Mouse (Mus musculus) midbrain, embryonic 12.5 days (tissue): ENCODE measurements around the gene Copz1. TPM values are rescaled to one million over a fixed set of nuclear protein-coding genes. Genes with fewer than 3 reads are reported as not detected.

Source experiments
- ATAC-seq: fragments of 200-750 bp; cut with Nextera tagmentation; 2 replicates; pipeline ENCODE4 v1.8.0; 2017; ENCODE audit warnings: low read depth, moderate TSS enrichment, moderate library complexity; ENCODE audit not compliant: low FRiP score
- H3K27ac ChIP-seq: fragments of 300-500 bp; sonication (generic); replicated peaks from 2 replicates; pipeline ENCODE4 v1.5.1; 2016; ENCODE audit warnings: mild to moderate bottlenecking
- H3K27me3 ChIP-seq: fragments of 300-500 bp; sonication (generic); 2 replicates; pipeline ENCODE4 v1.6.1; 2016; ENCODE audit warnings: mild to moderate bottlenecking
- H3K36me3 ChIP-seq: fragments of 300-500 bp; sonication (generic); 2 replicates; pipeline ENCODE4 v1.6.1; 2016
- H3K4me1 ChIP-seq: fragments of 300-500 bp; sonication (generic); 2 replicates; pipeline ENCODE4 v1.6.1; 2016
- H3K4me2 ChIP-seq: fragments of 300-500 bp; sonication (generic); replicated peaks from 2 replicates; pipeline ENCODE4 v1.6.1; 2016; ENCODE audit warnings: mild to moderate bottlenecking, moderate library complexity
- H3K4me3 ChIP-seq: fragments of 300-500 bp; sonication (generic); 2 replicates; pipeline ENCODE4 v1.5.1; 2016; ENCODE audit warnings: mild to moderate bottlenecking
- H3K9ac ChIP-seq: fragments of 300-500 bp; sonication (generic); replicated peaks from 2 replicates; pipeline ENCODE4 v1.6.1; 2016; ENCODE audit warnings: mild to moderate bottlenecking, moderate library complexity
- H3K9me3 ChIP-seq: fragments of 300-500 bp; sonication (generic); 2 replicates; pipeline ENCODE4 v1.6.1; 2016; ENCODE audit warnings: mild to moderate bottlenecking
- WGBS: fragments of 180-500 bp; shearing (Covaris S2); methylation state at CpG from one replicate; pipeline ENCODE4 v1.1.7; 2016; 5-methylcytosine and 5-hydroxymethylcytosine counted together
- polyA plus RNA-seq: library from polyadenylated mRNA; unstranded; fragments of >200 nt; fragmentation: Nextera tagmentation; extraction: Ambion mirVana; gene quantifications from 2 replicates; pipeline ENCODE4 v1.2.1, GENCODE M21; 2016

The Copz1 gene
- polyA plus RNA-seq, 1 experiment from 2014 or later = 235 TPM

DNA sequence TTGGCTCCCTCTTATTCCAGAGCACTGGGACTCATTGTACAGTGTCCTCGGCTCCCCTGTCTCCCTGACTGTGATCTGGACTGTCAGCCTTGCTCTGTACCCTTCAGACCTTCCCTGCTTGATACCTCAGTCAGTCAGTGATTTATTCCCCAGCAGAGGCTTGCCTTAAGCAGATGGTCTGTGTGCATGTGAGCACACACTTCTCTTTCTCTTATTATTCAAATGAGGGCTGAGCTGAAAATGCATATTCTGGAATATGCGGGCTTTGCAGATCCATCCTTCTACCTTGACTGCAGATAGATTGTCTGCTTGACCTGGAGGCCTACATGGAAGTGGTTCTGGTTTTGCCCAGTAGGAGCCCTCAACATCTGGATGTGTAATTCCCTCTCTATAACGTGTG lies 25.5 kb downstream of the Copz1 start:
- ATAC-seq = no peak
- peaks cover 79% of the 10 kb centered on the region for H3K4me1 ChIP-seq
- H3K27ac ChIP-seq = peak overlapping the region; percentile 97
- H3K9ac ChIP-seq = no peak overlapping the region
- H3K27me3 ChIP-seq = no peaks in the 10 kb centered on the region
- 59% methylated on average over 3 of the region's 3 CpGs for WGBS
- H3K4me2 ChIP-seq = no peak overlapping the region
- peaks cover 20% of the 10 kb centered on the region for H3K36me3 ChIP-seq
- no peaks in the 10 kb centered on the region for H3K9me3 ChIP-seq
- H3K4me3 ChIP-seq = no peak overlapping the region

GRCm38 (mm10) chr15:103298861-103299616 lies 26.5 kb downstream of the Copz1 start:
- Histone ChIP-seq H3K36me3 (peaks cover 11% of the 10 kb centered on the region), H3K9ac (peak overlapping the region; percentile 48; the same call in 1 of the 2 replicates), H3K27me3 (no peaks in the 10 kb centered on the region), H3K4me2 (peak overlapping the region; percentile 56), H3K27ac (peak overlapping the region; percentile 97), H3K9me3 (no peaks in the 10 kb centered on the region), H3K4me1 (peaks cover 89% of the 10 kb centered on the region), H3K4me3 (no peak overlapping the region)
- WGBS = 67% methylated on average over 5 of the region's 5 CpGs
- ATAC-seq = no peak

GRCm38 (mm10) chr15:103299644-103300043 lies 27.1 kb downstream of the Copz1 start:
- H3K4me2 ChIP-seq = peak overlapping the region; percentile 56
- H3K36me3 ChIP-seq = peaks cover 8% of the 10 kb centered on the region
- WGBS = 14% methylated on average over 8 of the region's 8 CpGs
- peak overlapping the region; percentile 35 for H3K4me3 ChIP-seq
- H3K9me3 ChIP-seq = no peaks in the 10 kb centered on the region
- ATAC-seq = no peak
- H3K27me3 ChIP-seq = no peaks in the 10 kb centered on the region
- H3K4me1 ChIP-seq = peaks cover 95% of the 10 kb centered on the region
- peak overlapping the region; percentile 97 for H3K27ac ChIP-seq
- H3K9ac ChIP-seq = peak overlapping the region; percentile 48

- peaks cover 8% of the 10 kb centered on the region; the same call in 1 of the 2 replicates for H3K36me3 ChIP-seq
- H3K4me3 ChIP-seq = peak overlapping the region; percentile 35
- no peaks in the 10 kb centered on the region for H3K27me3 ChIP-seq
- H3K9me3 ChIP-seq = no peaks in the 10 kb centered on the region
- H3K27ac ChIP-seq = peak overlapping the region; percentile 97
- peak overlapping the region; percentile 48 for H3K9ac ChIP-seq
- peak overlapping the region; percentile 56 for H3K4me2 ChIP-seq
- WGBS = 2% methylated on average over 18 of the region's 18 CpGs
- H3K4me1 ChIP-seq = peaks cover 97% of the 10 kb centered on the region
- peak; percentile 77 for ATAC-seq
Observed at GRCm38 (mm10) chr15:103300067-103300471, 27.6 kb downstream of the Copz1 start.

DNA sequence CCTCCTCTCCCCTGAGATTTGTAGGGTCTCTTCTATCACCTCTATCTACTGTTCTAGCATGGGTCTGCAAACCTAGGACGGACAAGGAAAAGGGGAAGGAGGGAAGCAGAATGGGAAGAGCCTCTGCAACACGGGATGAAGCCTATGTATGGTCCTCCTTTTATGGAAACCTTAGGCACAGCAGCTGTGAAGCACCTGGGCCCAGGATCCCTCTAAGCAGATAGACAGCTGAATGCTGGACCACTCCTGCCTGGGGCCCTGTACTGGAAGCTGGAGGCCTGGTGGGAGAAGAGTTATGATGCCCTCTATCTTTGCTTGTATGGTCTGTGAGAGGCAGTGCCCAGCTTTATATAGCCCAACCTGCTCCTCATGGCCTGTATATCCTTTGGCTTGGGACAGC lies 28.0 kb downstream of the Copz1 start:
- Histone ChIP-seq H3K9ac (peak overlapping the region; percentile 48), H3K4me2 (peak overlapping the region; percentile 56), H3K27ac (peak overlapping the region; percentile 97), H3K9me3 (no peaks in the 10 kb centered on the region), H3K4me3 (peak overlapping the region; percentile 35), H3K4me1 (peaks cover 95% of the 10 kb centered on the region), H3K27me3 (no peaks in the 10 kb centered on the region), H3K36me3 (peaks cover 8% of the 10 kb centered on the region; the same call in 1 of the 2 replicates)
- peak; percentile 1; the same call in 1 of the 2 replicates for ATAC-seq
- WGBS = 0% methylated on average over 2 of the region's 2 CpGs

GRCm38 (mm10) chr15:103301046-103301445 lies 28.5 kb downstream of the Copz1 start:
- 19% methylated on average over 2 of the region's 2 CpGs for WGBS
- Histone ChIP-seq H3K4me3 (no peak overlapping the region), H3K9ac (peak overlapping the region; percentile 48), H3K27me3 (no peaks in the 10 kb centered on the region), H3K4me2 (peak overlapping the region; percentile 56), H3K27ac (peak overlapping the region; percentile 97), H3K4me1 (peaks cover 95% of the 10 kb centered on the region), H3K9me3 (no peaks in the 10 kb centered on the region), H3K36me3 (peaks cover 4% of the 10 kb centered on the region; the same call in 1 of the 2 replicates)
- no peak for ATAC-seq

GRCm38 (mm10) chr15:103301547-103302340 lies 29.2 kb downstream of the Copz1 start:
- ATAC-seq = no peak
- Histone ChIP-seq H3K9me3 (no peaks in the 10 kb centered on the region), H3K4me1 (peaks cover 91% of the 10 kb centered on the region), H3K27ac (peak overlapping the region; percentile 97), H3K4me3 (no peak overlapping the region), H3K4me2 (peak overlapping the region; percentile 56; the same call in 1 of the 2 replicates), H3K9ac (peak overlapping the region; percentile 48), H3K27me3 (no peaks in the 10 kb centered on the region), H3K36me3 (peaks cover 4% of the 10 kb centered on the region; the same call in 1 of the 2 replicates)
- WGBS = 34% methylated on average over 4 of the region's 5 CpGs

DNA sequence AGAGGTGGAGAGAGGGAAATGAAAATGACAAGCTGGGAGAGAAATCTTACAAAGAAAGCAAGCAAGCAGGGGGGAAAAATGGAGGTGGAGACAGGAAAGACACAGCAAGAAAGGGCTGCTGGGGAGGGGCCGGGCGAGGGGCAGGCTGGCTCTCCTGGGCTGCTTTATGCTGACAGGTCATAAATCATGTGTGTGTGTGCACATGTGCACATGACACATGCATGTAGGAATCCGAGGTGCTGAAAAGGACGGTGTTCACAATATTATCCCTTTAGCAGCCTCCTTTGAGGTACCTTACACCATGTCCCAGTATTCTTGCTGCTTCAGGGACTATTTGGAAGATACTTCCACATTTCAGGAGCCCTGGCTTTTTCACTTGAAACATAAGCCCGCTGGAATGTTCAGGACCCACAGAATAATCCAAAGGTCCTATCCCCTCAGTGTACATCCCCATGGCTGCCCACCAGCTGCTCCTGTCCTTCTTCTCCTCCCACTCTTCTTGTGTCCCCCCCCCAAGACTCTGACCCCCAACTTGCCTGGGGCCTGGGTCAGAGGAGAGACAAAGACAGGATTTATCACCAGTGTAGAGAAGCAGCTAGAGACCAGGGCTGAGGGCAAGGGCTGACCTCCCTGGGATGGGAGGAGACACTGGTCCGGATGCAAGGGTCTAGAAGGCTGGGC lies 30.0 kb downstream of the Copz1 start:
- H3K36me3 ChIP-seq = peaks cover 4% of the 10 kb centered on the region; the same call in 1 of the 2 replicates
- ATAC-seq = no peak
- peak overlapping the region; percentile 48; the same call in 1 of the 2 replicates for H3K9ac ChIP-seq
- no peaks in the 10 kb centered on the region for H3K27me3 ChIP-seq
- no peak overlapping the region for H3K4me3 ChIP-seq
- no peaks in the 10 kb centered on the region for H3K9me3 ChIP-seq
- H3K4me2 ChIP-seq = no peak overlapping the region
- H3K27ac ChIP-seq = peak overlapping the region; percentile 97
- peaks cover 87% of the 10 kb centered on the region for H3K4me1 ChIP-seq
- 37% methylated on average over 6 of the region's 6 CpGs for WGBS

DNA sequence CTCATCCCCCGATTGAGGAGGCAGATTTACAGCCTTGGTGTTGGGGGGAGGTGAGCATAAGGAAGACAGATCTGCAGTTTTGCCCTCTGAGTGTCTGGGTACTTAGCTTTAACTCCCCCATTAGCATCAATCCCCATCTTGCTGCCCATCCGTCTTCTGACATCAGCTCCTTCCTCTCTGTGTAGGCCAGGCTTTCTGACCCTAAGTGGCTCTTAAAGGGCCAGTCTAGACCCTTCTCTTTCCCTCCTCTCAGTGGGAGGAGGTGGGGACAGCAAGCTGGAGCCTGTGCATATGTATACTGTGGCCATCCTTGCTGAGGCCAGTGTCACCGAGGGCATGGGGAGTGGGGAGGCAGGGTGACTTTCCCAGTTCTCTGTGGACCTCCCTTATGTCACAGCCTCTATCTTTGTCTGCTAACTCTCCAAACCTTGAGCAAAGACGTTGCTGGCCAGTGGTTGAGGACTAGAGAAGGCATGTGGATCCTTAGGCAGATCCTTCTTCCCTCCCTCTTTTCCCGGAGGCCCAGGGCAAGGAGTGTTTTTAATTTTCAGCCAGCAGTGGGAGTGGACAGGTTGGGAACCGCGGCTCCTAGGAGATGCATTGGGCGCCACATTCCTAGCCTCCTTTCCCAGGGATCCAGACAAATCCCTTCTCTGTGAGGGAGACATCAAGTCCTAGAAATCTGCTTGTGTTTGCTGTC lies 31.6 kb downstream of the Copz1 start:
- WGBS = 7% methylated on average over 8 of the region's 8 CpGs
- Histone ChIP-seq H3K9me3 (no peaks in the 10 kb centered on the region), H3K27me3 (peaks cover 14% of the 10 kb centered on the region), H3K4me2 (peak overlapping the region; percentile 65), H3K27ac (peak overlapping the region; percentile 97), H3K4me3 (peak overlapping the region; percentile 44), H3K36me3 (no peaks in the 10 kb centered on the region), H3K4me1 (peaks cover 78% of the 10 kb centered on the region), H3K9ac (peak overlapping the region; percentile 70)
- no peak for ATAC-seq

DNA sequence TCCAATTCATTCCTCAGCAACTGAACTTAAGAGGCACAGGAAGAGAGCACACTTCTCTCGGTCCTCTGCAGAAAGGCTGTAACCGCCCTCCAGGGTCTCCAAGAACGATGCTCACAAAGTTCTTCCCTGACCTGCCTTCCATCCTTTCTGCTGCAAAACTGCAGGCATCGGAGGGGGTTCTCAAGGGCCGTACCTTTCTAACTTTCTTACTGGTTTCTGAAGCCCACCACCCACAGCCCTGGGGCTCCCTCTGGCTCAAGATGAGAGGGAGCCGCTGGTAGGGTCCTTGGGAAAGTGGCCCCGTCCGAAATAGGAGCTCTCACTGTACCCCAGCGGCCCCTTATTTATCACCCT lies 32.1 kb downstream of the Copz1 start:
- peak overlapping the region; percentile 65 for H3K4me2 ChIP-seq
- H3K4me3 ChIP-seq = peak overlapping the region; percentile 44
- H3K4me1 ChIP-seq = peaks cover 73% of the 10 kb centered on the region
- peak overlapping the region; percentile 70 for H3K9ac ChIP-seq
- no peaks in the 10 kb centered on the region for H3K9me3 ChIP-seq
- H3K27ac ChIP-seq = peak overlapping the region; percentile 97
- H3K36me3 ChIP-seq = no peaks in the 10 kb centered on the region
- H3K27me3 ChIP-seq = peaks cover 19% of the 10 kb centered on the region
- under 1% methylated on average over 9 of the region's 9 CpGs for whole genome bisulfite sequencing
- ATAC-seq = no peak; the same call in 1 of the 2 replicates

- peak; percentile 95 for ATAC-seq
- Histone ChIP-seq H3K9ac (peak overlapping the region; percentile 72), H3K9me3 (no peaks in the 10 kb centered on the region), H3K27me3 (peaks cover 19% of the 10 kb centered on the region), H3K27ac (peak overlapping the region; percentile 97), H3K36me3 (no peaks in the 10 kb centered on the region), H3K4me2 (peak overlapping the region; percentile 66), H3K4me3 (peak overlapping the region; percentile 44), H3K4me1 (peaks cover 67% of the 10 kb centered on the region)
- under 1% methylated on average over 69 of the region's 71 CpGs for WGBS
Observed at GRCm38 (mm10) chr15:103305070-103305678, 32.7 kb downstream of the Copz1 start.
